Mouse (Mus musculus) midbrain, embryonic 11.5 days (tissue): Measurements from ENCODE around the gene Cpne2. TPM values are rescaled to one million over a fixed set of nuclear protein-coding genes. Genes with fewer than 3 reads are reported as not detected.

ENCODE experiments used
- ATAC-seq: fragments of 200-750 bp; cut with Nextera tagmentation; 2 replicates; pipeline ENCODE4 v1.8.0; 2017; ENCODE audit warnings: moderate TSS enrichment, moderate library complexity; ENCODE audit not compliant: low FRiP score
- DNase-seq: peaks from one replicate; pipeline ENCODE4 v3.0.0; 2015; ENCODE audit warnings: low spot score; ENCODE audit errors: missing footprints
- H3K27ac ChIP-seq: fragments of 300-500 bp; sonication (generic); 2 replicates; pipeline ENCODE4 v1.5.1; 2014; ENCODE audit warnings: low read depth, low read length
- H3K27me3 ChIP-seq: fragments of 300-500 bp; sonication (generic); 2 replicates; pipeline ENCODE4 v1.6.1; 2014; ENCODE audit warnings: mild to moderate bottlenecking, low read length, moderate library complexity, mixed read lengths; ENCODE audit not compliant: control insufficient read depth, insufficient read depth
- H3K36me3 ChIP-seq: fragments of 300-500 bp; sonication (generic); 2 replicates; pipeline ENCODE4 v1.6.1; 2014; ENCODE audit warnings: mild to moderate bottlenecking, low read length, moderate library complexity, mixed read lengths; ENCODE audit not compliant: control insufficient read depth, insufficient read depth
- H3K4me1 ChIP-seq: fragments of 300-500 bp; sonication (generic); 2 replicates; pipeline ENCODE4 v1.6.1; 2014; ENCODE audit warnings: low read length; ENCODE audit not compliant: control insufficient read depth, insufficient read depth
- H3K4me2 ChIP-seq: fragments of 300-500 bp; sonication (generic); 2 replicates; pipeline ENCODE4 v1.6.1; 2014; ENCODE audit warnings: mild to moderate bottlenecking, moderate library complexity
- H3K4me3 ChIP-seq: fragments of 300-500 bp; sonication (generic); 2 replicates; pipeline ENCODE4 v1.5.1; 2014; ENCODE audit warnings: low read depth, low read length
- H3K9ac ChIP-seq: fragments of 300-500 bp; sonication (generic); 2 replicates; pipeline ENCODE4 v1.6.1; 2014; ENCODE audit warnings: low read length
- H3K9me3 ChIP-seq: fragments of 300-500 bp; sonication (generic); 2 replicates; pipeline ENCODE4 v1.6.1; 2016; ENCODE audit warnings: low read length; ENCODE audit not compliant: control insufficient read depth
- WGBS: fragments of 180-500 bp; shearing (Covaris S2); extraction: QIAGEN DNeasy Blood & Tissue Kit; methylation state at CpG from one replicate; pipeline ENCODE4 v1.1.7; 2014; 5-methylcytosine and 5-hydroxymethylcytosine counted together
- polyA plus RNA-seq: library from polyadenylated mRNA; unstranded; fragments of >200 nt; fragmentation: Nextera tagmentation; extraction: Ambion mirVana; gene quantifications from 2 replicates; pipeline ENCODE4 v1.2.1, GENCODE M21; 2014

Cpne2 gene
- polyA plus RNA-seq, 1 experiment from 2014 or later: 11.1 TPM

DNA sequence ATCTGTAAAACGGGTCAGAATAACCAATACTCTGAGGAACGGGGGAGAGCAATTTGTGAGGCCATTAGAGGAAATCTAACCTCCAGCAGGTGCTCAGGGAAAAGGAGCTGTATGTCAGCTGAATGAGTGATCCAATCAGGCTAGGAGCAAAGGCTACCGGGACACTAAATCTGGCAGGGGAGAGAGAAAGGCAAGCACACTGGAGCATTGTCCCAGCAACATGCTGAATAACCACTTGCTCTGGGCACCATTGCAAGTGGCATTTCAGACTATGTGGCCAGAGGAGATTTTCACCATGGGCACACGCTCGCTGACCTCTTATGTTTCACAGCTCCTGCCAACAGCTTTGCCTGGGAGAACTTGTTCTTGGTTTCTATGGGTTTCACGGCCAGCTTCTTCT is 49.8 kb downstream of the Cpne2 start:
- DNase-seq (no peak), ATAC-seq (no peak)
- Histone ChIP-seq H3K27ac (no peak overlapping the region), H3K9me3 (no peaks in the 10 kb centered on the region), H3K9ac (no peak overlapping the region), H3K4me1 (no peaks in the 10 kb centered on the region), H3K36me3 (peaks cover 19% of the 10 kb centered on the region), H3K4me3 (no peak overlapping the region), H3K4me2 (no peak overlapping the region), H3K27me3 (no peaks in the 10 kb centered on the region)
- WGBS: 92% methylated on average over 6 of the region's 6 CpGs

DNA sequence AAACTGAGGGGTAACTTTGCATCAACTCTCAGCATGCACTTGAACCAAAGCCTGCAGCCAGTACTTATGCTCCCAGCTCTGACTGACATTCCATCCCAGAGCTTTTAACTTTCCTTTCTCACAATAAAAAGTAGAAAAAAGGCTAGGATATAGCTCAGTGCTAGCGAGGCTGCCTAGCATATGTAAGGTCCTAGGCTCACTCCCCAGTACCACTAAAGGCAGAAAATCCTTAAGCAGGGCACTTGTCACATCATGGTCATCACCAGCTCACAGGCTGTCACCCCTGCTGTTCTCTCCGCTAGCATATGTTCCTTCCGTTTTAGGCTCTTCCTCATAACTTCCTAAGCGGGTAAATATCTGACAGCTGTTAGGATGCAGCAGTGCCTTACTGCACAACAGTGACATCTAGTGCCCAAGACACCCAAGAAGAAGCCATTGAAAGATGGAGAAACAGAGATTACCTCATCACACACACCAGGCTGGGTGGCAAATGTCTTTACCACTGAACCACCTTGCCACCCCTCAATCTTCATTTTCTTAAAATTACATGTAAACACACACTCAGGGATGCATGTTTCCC is 51.5 kb downstream of the Cpne2 start:
- no peak overlapping the region for H3K27ac ChIP-seq
- ATAC-seq (peak; percentile 38; the same call in 1 of the 2 replicates), DNase-seq (peak; percentile 93)
- H3K9ac ChIP-seq: no peak overlapping the region
- no peaks in the 10 kb centered on the region for H3K9me3 ChIP-seq
- no peak overlapping the region for H3K4me2 ChIP-seq
- no peak overlapping the region for H3K4me3 ChIP-seq
- peaks cover 24% of the 10 kb centered on the region for H3K36me3 ChIP-seq
- 55% methylated on average over 4 of the region's 4 CpGs for WGBS
- H3K27me3 ChIP-seq: no peaks in the 10 kb centered on the region
- no peaks in the 10 kb centered on the region for H3K4me1 ChIP-seq

DNA sequence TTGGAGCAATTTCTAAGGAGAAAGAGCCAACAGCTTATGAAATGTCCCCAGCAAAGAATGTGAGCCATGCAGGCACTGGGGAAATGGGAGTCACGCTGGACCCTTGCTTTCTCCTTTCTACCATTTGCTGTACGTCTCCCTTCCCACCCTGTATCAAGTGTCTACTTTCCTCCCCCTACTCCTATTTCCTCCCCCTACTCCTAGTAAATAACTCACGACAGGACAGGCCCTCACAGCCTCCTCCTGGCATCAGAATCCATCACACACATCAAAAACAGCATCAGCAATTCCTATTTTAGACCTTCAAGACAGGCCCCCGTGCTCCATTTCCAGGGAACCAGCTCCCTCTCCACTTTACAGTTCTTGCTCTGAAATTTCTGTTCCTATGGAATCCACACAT is 58.9 kb downstream of the Cpne2 start:
- no peaks in the 10 kb centered on the region for H3K9me3 ChIP-seq
- WGBS: 84% methylated on average over 4 of the region's 4 CpGs
- H3K4me1 ChIP-seq: no peaks in the 10 kb centered on the region
- DNase-seq: no peak
- no peak overlapping the region for H3K4me3 ChIP-seq
- no peak overlapping the region for H3K4me2 ChIP-seq
- no peaks in the 10 kb centered on the region for H3K27me3 ChIP-seq
- H3K36me3 ChIP-seq: peaks cover 7% of the 10 kb centered on the region; the same call in 1 of the 2 replicates
- no peak overlapping the region for H3K9ac ChIP-seq
- H3K27ac ChIP-seq: no peak overlapping the region
- no peak for ATAC-seq

DNA sequence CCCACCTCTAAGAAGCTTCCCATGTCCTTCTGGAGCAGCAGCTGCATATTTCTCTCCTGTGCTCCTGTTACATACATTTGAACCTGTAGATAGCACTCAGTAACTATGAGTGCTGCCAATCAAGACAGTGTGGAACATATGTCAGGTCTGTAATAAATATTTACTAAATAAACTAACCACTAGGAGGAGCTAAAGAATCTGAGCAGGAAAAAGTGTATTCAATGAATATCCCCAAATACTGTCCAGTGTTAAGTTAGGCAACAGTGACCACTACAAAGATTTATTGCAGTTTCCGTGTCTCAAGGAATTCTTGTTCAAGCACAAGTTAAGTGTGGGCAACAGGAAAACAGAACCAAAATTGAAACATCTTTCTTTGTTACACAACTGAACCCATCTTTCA is 61.4 kb downstream of the Cpne2 start:
- Histone ChIP-seq H3K27me3 (no peaks in the 10 kb centered on the region), H3K36me3 (peaks cover 2% of the 10 kb centered on the region; the same call in 1 of the 2 replicates), H3K4me2 (no peak overlapping the region), H3K4me3 (no peak overlapping the region), H3K27ac (no peak overlapping the region), H3K4me1 (no peaks in the 10 kb centered on the region), H3K9ac (no peak overlapping the region), H3K9me3 (no peaks in the 10 kb centered on the region)
- DNase-seq (no peak), ATAC-seq (no peak)
- 81% methylated on average over 1 of the region's 1 CpGs for WGBS

DNA sequence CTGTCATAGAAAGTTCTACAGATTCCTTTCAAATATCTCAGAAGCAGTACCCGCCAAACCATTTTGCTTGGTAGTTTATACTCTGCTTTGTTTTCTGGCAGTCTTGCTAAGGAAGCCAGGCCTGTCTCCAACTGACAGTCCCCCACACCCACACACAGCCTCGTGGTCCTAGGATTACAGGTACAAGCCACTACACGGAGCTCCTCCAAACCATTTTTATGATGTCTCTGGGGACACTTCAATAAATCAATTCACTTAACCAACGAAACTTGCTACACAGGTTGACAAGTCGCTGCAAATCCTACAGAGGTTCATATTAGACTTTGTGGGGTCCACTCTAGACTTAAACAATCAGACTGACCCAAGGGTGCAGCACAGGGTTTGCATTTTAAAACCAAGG is 67.7 kb downstream of the Cpne2 start:
- no peaks in the 10 kb centered on the region for H3K9me3 ChIP-seq
- H3K36me3 ChIP-seq: no peaks in the 10 kb centered on the region
- H3K9ac ChIP-seq: peak overlapping the region; percentile 77
- peak overlapping the region; percentile 76 for H3K4me2 ChIP-seq
- no peaks in the 10 kb centered on the region for H3K27me3 ChIP-seq
- DNase-seq (no peak), ATAC-seq (no peak)
- H3K4me1 ChIP-seq: peaks cover 19% of the 10 kb centered on the region
- WGBS: 31% methylated on average over 5 of the region's 5 CpGs
- H3K27ac ChIP-seq: no peak overlapping the region
- H3K4me3 ChIP-seq: peak overlapping the region; percentile 85

DNA sequence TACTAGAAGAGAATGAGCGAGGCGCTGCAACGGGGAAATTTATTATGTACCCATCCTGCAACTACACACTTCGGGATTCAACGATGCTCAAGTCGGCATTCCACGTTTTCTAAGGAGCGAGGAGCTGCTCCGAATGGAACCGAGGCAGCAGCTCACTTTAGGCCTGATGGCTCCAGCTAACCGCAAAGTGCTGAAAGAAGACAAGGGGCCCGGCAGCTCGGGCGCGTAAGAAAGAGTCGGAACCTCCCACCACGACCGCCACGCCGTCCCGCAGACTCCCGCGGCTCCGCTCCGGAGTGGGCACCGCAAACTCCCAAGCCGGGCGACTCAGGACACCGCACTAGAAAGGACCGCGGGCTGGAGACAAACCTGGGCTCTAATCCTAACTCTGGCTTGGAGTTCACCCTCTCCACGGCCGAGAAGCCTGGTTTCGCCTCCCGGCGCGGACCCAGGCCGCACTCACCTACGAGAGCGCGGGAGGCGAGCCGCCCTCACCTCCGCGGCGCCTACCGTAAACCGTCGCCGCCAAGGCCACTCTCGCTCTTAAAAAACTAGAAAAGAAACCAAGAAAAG is 68.3 kb downstream of the Cpne2 start:
- ATAC-seq: peak; percentile 47
- peak overlapping the region; percentile 77 for H3K9ac ChIP-seq
- peaks cover 19% of the 10 kb centered on the region for H3K4me1 ChIP-seq
- no peaks in the 10 kb centered on the region for H3K9me3 ChIP-seq
- WGBS: under 1% methylated on average over 51 of the region's 51 CpGs
- H3K36me3 ChIP-seq: no peaks in the 10 kb centered on the region
- peak overlapping the region; percentile 85 for H3K4me3 ChIP-seq
- H3K27me3 ChIP-seq: no peaks in the 10 kb centered on the region
- H3K27ac ChIP-seq: peak overlapping the region; percentile 64
- DNase-seq: peak; percentile 95
- H3K4me2 ChIP-seq: peak overlapping the region; percentile 76

DNA sequence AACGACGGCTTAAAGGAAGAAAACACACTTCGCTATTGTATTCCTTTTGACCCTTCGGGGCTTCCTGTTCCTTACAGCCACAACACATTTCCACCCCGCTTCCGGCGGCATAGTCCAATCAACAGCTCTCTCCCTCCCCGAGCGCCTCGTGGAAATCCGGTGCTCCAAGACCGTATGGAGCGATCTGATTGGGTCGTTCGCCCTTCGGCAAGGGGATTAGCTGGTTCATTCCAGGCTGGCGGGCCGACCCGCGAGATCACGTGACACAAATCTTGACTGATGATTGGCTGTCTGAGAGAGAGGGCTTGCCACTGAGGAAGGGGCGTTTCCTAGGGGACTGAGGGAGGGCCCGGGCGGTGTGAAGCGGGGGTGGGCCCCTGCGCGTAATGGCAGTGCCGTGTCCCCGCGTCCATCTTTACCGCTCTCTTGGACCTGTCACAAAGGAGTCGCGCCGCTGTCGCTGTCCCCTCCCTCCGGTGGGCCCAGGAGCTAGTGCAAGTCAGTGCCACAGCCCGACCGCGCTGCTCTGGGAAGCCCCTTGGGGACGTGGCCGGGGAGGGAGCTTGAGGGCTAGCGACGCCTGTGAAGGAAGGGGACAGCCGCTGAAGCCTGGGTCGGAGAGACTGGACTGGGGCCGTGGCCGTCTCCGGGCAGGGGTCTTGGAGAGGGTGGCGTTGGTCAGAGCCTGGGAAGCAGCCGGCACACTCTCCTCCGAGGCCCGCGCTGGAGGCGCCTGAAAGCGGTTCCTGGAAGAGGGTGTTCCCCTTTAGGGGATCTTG is 69.0 kb downstream of the Cpne2 start, which contains the start of the genes Rspry1 and Fam192a:
Gene Rspry1 (plus strand): TSS at position 331 of the 779 bp plus-strand sequence.
Gene Fam192a (minus strand): TSS at position 391 of the 779 bp plus-strand sequence.
- ATAC-seq: peak; percentile 99

DNA sequence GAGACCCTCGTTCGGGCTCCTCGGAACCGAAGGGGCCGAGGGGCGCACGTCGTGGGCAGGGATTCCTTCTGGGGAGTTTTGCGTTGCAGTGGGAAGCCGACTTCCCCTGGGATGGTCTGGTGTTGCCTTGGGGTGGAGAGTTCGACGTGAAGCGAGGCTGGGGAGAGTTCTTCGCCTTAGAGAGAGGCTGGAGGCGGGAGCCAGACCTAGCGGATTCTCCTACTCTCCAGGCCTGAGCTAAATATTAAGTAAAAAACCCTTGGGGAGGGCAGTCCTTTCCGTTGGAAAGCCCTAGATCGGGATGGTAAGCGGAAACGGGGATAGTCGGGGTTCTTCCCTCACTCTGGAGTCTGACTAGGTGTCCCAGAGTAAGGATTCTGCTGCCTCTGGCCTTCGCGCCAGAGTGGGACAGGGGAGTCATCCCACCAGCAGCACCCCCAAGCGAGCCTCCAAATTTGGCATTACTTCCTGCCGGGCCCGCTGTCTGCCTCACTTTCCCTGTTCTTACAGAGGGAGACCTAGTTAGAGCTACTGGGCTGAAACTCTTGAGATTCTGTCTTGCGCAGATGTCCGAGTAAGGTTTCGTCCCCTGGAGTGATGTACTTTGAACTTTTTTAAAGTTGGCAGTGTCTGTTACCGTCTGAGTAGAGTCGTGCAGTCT is 69.8 kb downstream of the Cpne2 start:
- no peaks in the 10 kb centered on the region for H3K27me3 ChIP-seq
- DNase-seq (peak; percentile 94), ATAC-seq (no peak)
- H3K4me1 ChIP-seq: peaks cover 19% of the 10 kb centered on the region
- H3K36me3 ChIP-seq: no peaks in the 10 kb centered on the region
- peak overlapping the region; percentile 85 for H3K4me3 ChIP-seq
- peak overlapping the region; percentile 80 for H3K4me2 ChIP-seq
- H3K9ac ChIP-seq: peak overlapping the region; percentile 88
- peak overlapping the region; percentile 69; the same call in 1 of the 2 replicates for H3K27ac ChIP-seq
- WGBS: under 1% methylated on average over 31 of the region's 31 CpGs
- H3K9me3 ChIP-seq: no peaks in the 10 kb centered on the region

More for the DNA sequence above, 69.0 kb downstream of the Cpne2 start, which contains the start of the genes Rspry1 and Fam192a:
- Histone ChIP-seq H3K4me1 (peaks cover 19% of the 10 kb centered on the region), H3K27me3 (no peaks in the 10 kb centered on the region), H3K4me2 (peak within 1 kb of the TSS; percentile 80), H3K9me3 (no peaks in the 10 kb centered on the region), H3K9ac (peak within 1 kb of the TSS; percentile 88), H3K36me3 (no peaks in the 10 kb centered on the region), H3K4me3 (peak within 1 kb of the TSS; percentile 85), H3K27ac (peak within 1 kb of the TSS; percentile 69)
- under 1% methylated on average over 55 of the region's 55 CpGs for WGBS
- DNase-seq: peak; percentile 100
